Mouse (Mus musculus): ENCODE measurements at regions not wholly inside any gene's neighbourhood (a gene's known extent, or its start where the extent isn't known, plus 50 kb on each side); places are given as distances from the start of the nearest gene placed in this dataset.
A peak's percentile ranks its signal among the peaks of the same experiment; 100 is the strongest.

DNA sequence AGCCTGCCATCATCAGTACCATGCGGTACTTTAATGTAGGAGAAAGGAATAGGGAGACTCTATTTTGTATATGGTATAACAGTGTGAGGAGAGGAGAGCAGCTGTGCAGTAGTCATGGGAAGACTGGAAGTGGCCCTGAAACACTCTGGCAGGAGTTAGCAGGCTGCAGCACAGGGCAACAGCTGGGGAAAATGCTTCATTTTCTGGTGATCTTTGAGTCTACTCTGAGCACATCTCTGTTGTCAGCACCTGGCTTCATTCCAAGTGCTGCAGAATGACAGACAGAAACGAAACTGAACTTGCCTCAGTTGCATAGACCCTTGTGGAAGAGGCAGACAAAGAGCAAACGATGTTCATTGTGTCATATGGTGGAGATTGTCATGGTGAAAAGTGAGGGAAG is 847.7 kb downstream of the Diaph3 start:
- DNase-seq (ENCODE audit: low spot score) (no peak), ATAC-seq (replicated peaks; ENCODE audit: low FRiP score) (no peak)
- 83% methylated on average over 3 of the region's 3 CpGs for WGBS
- no peak overlapping the region for H3K4me3 ChIP-seq (ENCODE audit: low read depth, low read length)
- H3K4me2 ChIP-seq (ENCODE audit: low read depth, low read length, severe bottlenecking) = no peak overlapping the region
- H3K9ac ChIP-seq (ENCODE audit: low read length) = no peak overlapping the region
- no peaks in the 10 kb centered on the region for H3K27me3 ChIP-seq (ENCODE audit: control insufficient read depth, insufficient read depth, low read length)
- H3K9me3 ChIP-seq (ENCODE audit: control insufficient read depth, low read length) = no peaks in the 10 kb centered on the region
- no peaks in the 10 kb centered on the region for H3K36me3 ChIP-seq (ENCODE audit: control insufficient read depth, insufficient read depth, low read length)
- H3K27ac ChIP-seq (ENCODE audit: low read depth, low read length) = no peak overlapping the region
- no peaks in the 10 kb centered on the region for H3K4me1 ChIP-seq (replicated peaks; ENCODE audit: control insufficient read depth, insufficient read depth, low read length)

DNA sequence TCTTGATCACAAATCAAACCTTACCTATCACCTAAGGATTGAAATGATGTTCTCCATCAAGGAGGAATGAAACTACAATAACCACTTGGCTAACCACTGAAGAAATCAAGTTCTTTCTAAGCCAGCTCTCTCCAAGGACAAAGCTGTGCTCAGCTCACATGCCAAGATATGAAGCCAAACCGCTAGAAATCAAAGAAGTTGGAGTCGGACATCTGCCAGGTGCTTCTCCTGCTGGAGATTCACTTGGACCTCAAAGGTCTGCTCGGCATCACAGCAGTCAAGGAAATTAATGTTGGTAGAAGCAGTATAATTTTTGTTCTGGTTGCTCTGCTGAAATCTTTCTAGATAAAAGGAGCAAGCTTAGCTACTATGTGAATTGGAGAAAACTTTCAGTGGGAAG is 850.5 kb downstream of the Diaph3 start:
- no peak for ATAC-seq (replicated peaks; ENCODE audit: low FRiP score)
- no peak for DNase-seq (ENCODE audit: low spot score)
- no peak overlapping the region for H3K4me3 ChIP-seq (ENCODE audit: low read depth, low read length)
- 94% methylated on average over 3 of the region's 3 CpGs for WGBS
- no peaks in the 10 kb centered on the region for H3K36me3 ChIP-seq (ENCODE audit: control insufficient read depth, insufficient read depth, low read length)
- H3K9me3 ChIP-seq (ENCODE audit: control insufficient read depth, low read length) = no peaks in the 10 kb centered on the region
- no peak overlapping the region for H3K4me2 ChIP-seq (ENCODE audit: low read depth, low read length, severe bottlenecking)
- no peaks in the 10 kb centered on the region for H3K27me3 ChIP-seq (ENCODE audit: control insufficient read depth, insufficient read depth, low read length)
- H3K4me1 ChIP-seq (replicated peaks; ENCODE audit: control insufficient read depth, insufficient read depth, low read length) = no peaks in the 10 kb centered on the region
- no peak overlapping the region for H3K27ac ChIP-seq (ENCODE audit: low read depth, low read length)
- no peak overlapping the region for H3K9ac ChIP-seq (ENCODE audit: low read length)

DNA sequence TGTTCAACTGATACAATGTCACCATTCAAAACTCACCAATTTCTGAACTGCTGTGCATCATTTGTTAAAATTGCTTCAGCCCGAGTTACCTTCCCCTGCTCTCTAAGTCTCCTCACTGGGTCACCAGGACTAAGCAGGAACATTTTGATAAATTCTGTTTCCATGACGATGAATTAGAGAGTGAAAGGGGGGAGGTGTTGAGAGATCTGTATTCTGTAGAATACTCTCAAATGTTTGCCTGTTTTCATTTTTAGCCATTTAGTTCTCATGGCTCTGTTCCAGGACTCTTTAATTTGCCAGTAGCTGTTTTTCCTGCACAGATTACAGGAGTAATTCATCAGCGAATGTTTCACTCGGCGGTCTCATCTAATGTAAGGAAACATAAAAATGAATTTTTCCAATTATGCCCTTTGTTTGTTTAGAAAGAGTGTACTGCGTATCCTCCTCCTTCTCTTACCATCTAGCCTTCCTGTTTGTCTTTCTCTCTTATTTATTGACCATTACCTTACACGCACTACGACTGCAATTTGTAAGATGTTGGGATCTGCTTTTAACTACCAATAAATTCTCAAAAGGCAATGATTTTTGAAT is 879.3 kb downstream of the Diaph3 start:
- Histone ChIP-seq H3K36me3 (ENCODE audit: control insufficient read depth, insufficient read depth, low read length) (no peaks in the 10 kb centered on the region), H3K27me3 (ENCODE audit: control insufficient read depth, insufficient read depth, low read length) (no peaks in the 10 kb centered on the region), H3K27ac (ENCODE audit: low read depth, low read length) (no peak overlapping the region), H3K4me2 (ENCODE audit: low read depth, low read length, severe bottlenecking) (no peak overlapping the region), H3K4me3 (ENCODE audit: low read depth, low read length) (no peak overlapping the region), H3K4me1 (replicated peaks; ENCODE audit: control insufficient read depth, insufficient read depth, low read length) (peaks cover 3% of the 10 kb centered on the region), H3K9me3 (ENCODE audit: control insufficient read depth, low read length) (no peaks in the 10 kb centered on the region), H3K9ac (ENCODE audit: low read length) (no peak overlapping the region)
- 73% methylated on average over 8 of the region's 8 CpGs for WGBS
- ATAC-seq (replicated peaks; ENCODE audit: low FRiP score) (peak; percentile 64), DNase-seq (ENCODE audit: low spot score) (no peak)

DNA sequence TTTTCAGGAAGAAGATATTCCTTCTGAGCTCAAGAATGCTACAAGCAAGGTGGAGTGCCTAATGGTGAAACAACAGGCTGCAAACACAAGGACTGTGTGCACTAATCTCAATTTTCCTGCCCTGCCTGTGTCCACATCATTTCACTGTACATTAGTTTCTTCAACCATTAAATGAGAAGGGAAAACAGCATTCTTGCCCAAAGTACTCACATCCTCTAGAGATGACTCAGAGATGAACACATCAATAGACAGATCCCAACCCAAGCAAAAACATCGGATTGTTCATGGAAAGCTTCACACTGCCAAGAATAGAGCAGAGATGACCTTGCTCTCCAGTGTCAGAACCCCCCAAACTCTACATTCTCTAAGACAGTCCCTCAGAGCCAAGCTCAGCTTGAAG is 886.8 kb downstream of the Diaph3 start:
- 50% methylated on average over 1 of the region's 1 CpGs for WGBS

DNA sequence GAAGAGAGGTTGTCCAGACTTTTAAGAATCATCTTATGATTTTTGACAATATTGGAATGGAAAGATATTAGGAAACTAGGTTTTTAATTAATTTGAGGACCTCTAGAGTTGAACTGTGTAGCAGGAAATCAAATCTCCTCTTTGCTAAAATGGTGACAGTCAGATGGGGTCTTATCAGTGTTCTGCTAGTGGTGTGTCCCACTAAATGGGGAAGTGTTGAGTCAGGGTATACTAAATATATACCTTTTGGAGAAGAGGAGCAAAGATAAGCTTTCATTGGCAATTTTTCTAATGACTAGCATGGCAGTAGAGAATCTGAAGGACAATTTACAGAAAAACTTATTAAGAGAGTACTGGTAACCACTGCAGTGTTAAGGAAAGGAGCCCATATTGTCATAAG is 889.4 kb downstream of the Diaph3 start:
- no peak overlapping the region for H3K4me2 ChIP-seq (ENCODE audit: low read depth, low read length, severe bottlenecking)

More for the DNA sequence above, 886.8 kb downstream of the Diaph3 start:
- Histone ChIP-seq H3K4me3 (ENCODE audit: low read depth, low read length) (no peak overlapping the region), H3K9me3 (ENCODE audit: control insufficient read depth, low read length) (no peaks in the 10 kb centered on the region), H3K9ac (ENCODE audit: low read length) (no peak overlapping the region), H3K27ac (ENCODE audit: low read depth, low read length) (no peak overlapping the region), H3K4me1 (replicated peaks; ENCODE audit: control insufficient read depth, insufficient read depth, low read length) (no peaks in the 10 kb centered on the region), H3K27me3 (ENCODE audit: control insufficient read depth, insufficient read depth, low read length) (no peaks in the 10 kb centered on the region), H3K4me2 (ENCODE audit: low read depth, low read length, severe bottlenecking) (no peak overlapping the region), H3K36me3 (ENCODE audit: control insufficient read depth, insufficient read depth, low read length) (no peaks in the 10 kb centered on the region)
- ATAC-seq (replicated peaks; ENCODE audit: low FRiP score) = no peak
- DNase-seq (ENCODE audit: low spot score) = no peak

DNA sequence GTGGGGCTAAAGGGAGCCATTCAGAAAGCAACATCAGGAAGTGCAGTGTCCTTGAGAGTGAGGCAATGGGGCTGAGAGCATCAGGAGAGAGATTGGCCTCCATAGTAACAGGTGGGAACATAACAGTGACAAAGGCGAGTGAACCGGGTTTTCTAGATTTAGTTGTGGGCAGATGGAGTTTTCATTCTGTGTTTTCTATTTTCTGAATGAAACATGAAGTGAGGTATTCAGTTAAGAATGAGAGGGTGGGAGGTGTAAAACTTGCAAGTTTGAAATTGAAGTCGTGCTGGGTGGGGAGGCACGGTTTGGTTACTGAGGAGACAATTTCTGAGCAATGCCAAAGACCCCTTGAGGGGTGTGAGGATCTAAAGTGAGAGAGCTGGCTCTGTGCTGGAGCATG is 893.3 kb downstream of the Diaph3 start:
- no peak overlapping the region for H3K4me2 ChIP-seq (ENCODE audit: low read depth, low read length, severe bottlenecking)
- no peak for ATAC-seq (replicated peaks; ENCODE audit: low FRiP score)
- no peak overlapping the region for H3K27ac ChIP-seq (ENCODE audit: low read depth, low read length)
- no peaks in the 10 kb centered on the region for H3K4me1 ChIP-seq (replicated peaks; ENCODE audit: control insufficient read depth, insufficient read depth, low read length)
- H3K9ac ChIP-seq (ENCODE audit: low read length) = no peak overlapping the region
- H3K27me3 ChIP-seq (ENCODE audit: control insufficient read depth, insufficient read depth, low read length) = no peaks in the 10 kb centered on the region
- H3K9me3 ChIP-seq (ENCODE audit: control insufficient read depth, low read length) = no peaks in the 10 kb centered on the region
- no peak for DNase-seq (ENCODE audit: low spot score)
- WGBS = 92% methylated on average over 4 of the region's 4 CpGs
- no peak overlapping the region for H3K4me3 ChIP-seq (ENCODE audit: low read depth, low read length)
- H3K36me3 ChIP-seq (ENCODE audit: control insufficient read depth, insufficient read depth, low read length) = no peaks in the 10 kb centered on the region

More for the DNA sequence above, 889.4 kb downstream of the Diaph3 start:
- H3K27ac ChIP-seq (ENCODE audit: low read depth, low read length) = no peak overlapping the region
- DNase-seq (ENCODE audit: low spot score) = no peak
- no peak overlapping the region for H3K9ac ChIP-seq (ENCODE audit: low read length)
- H3K27me3 ChIP-seq (ENCODE audit: control insufficient read depth, insufficient read depth, low read length) = no peaks in the 10 kb centered on the region
- no peak for ATAC-seq (replicated peaks; ENCODE audit: low FRiP score)
- no peaks in the 10 kb centered on the region for H3K9me3 ChIP-seq (ENCODE audit: control insufficient read depth, low read length)
- H3K4me3 ChIP-seq (ENCODE audit: low read depth, low read length) = no peak overlapping the region
- H3K4me1 ChIP-seq (replicated peaks; ENCODE audit: control insufficient read depth, insufficient read depth, low read length) = no peaks in the 10 kb centered on the region
- no peaks in the 10 kb centered on the region for H3K36me3 ChIP-seq (ENCODE audit: control insufficient read depth, insufficient read depth, low read length)

DNA sequence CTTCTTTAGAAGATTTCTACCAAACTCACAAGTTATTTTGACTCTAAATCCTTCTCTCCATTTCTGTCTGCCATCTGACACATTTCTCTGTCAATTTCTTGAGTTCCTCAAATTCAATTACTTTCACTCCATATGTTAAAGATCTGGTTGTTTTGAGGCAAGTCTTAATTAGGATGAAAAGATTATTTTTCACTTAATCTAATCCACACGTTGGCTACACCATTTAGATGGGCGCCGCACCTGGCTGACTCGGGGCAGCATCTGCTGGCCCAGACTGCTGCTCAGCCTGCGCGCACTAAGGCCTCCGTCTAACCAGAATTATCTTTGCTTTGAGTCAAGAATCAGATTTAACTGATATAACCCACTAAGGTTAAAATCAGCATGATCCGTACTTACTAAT is 894.3 kb downstream of the Diaph3 start:
- Histone ChIP-seq H3K36me3 (ENCODE audit: control insufficient read depth, insufficient read depth, low read length) (no peaks in the 10 kb centered on the region), H3K4me1 (replicated peaks; ENCODE audit: control insufficient read depth, insufficient read depth, low read length) (no peaks in the 10 kb centered on the region), H3K27me3 (ENCODE audit: control insufficient read depth, insufficient read depth, low read length) (no peaks in the 10 kb centered on the region), H3K9ac (ENCODE audit: low read length) (no peak overlapping the region), H3K4me2 (ENCODE audit: low read depth, low read length, severe bottlenecking) (no peak overlapping the region), H3K9me3 (ENCODE audit: control insufficient read depth, low read length) (no peaks in the 10 kb centered on the region), H3K27ac (ENCODE audit: low read depth, low read length) (no peak overlapping the region), H3K4me3 (ENCODE audit: low read depth, low read length) (no peak overlapping the region)
- 92% methylated on average over 8 of the region's 8 CpGs for WGBS
- ATAC-seq (replicated peaks; ENCODE audit: low FRiP score) = no peak
- DNase-seq (ENCODE audit: low spot score) = no peak

DNA sequence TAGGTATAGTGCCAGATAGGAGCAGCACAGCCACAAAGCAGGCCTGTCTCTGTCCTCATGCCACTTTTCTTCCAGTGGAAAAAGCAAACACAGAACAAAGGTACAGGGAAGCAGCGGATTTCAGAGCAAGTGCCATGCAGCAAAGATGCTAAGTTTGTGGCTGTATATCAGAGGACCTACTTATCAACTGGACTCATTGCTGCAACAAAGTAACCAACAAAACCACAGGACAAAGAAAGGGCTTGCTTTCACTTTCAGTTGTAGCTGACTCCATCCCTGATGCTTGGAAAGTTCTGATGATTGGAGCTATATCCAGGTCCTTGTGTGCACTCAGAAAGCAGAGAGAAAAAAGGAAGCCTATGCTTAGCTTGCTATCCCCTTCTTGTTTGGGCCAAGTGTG is 897.4 kb downstream of the Diaph3 start:
- Histone ChIP-seq H3K4me2 (ENCODE audit: low read depth, low read length, severe bottlenecking) (no peak overlapping the region), H3K9me3 (ENCODE audit: control insufficient read depth, low read length) (no peaks in the 10 kb centered on the region), H3K36me3 (ENCODE audit: control insufficient read depth, insufficient read depth, low read length) (no peaks in the 10 kb centered on the region), H3K9ac (ENCODE audit: low read length) (no peak overlapping the region), H3K27ac (ENCODE audit: low read depth, low read length) (no peak overlapping the region), H3K4me3 (ENCODE audit: low read depth, low read length) (no peak overlapping the region), H3K4me1 (replicated peaks; ENCODE audit: control insufficient read depth, insufficient read depth, low read length) (no peaks in the 10 kb centered on the region), H3K27me3 (ENCODE audit: control insufficient read depth, insufficient read depth, low read length) (no peaks in the 10 kb centered on the region)
- WGBS = 85% methylated on average over 1 of the region's 1 CpGs
- DNase-seq (ENCODE audit: low spot score) (no peak), ATAC-seq (replicated peaks; ENCODE audit: low FRiP score) (no peak)

DNA sequence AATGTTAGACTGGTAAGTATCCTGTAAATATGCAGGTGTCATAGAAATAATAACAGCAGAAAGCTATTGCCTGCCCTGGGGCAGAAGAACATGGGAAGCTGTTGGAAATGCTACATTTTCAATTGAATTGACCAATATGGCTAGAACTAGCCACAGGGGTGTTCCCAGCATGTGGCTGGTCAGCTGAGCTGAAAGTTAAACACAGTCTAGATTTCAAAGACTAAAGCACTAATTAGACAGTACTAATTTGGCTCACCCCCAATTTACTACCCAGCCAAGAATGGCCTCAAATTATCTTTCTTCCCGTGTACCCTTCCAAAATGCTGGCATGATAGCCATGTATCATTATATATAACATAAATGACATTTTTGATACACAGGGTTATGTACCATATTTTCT is 898.2 kb downstream of the Diaph3 start:
- Histone ChIP-seq H3K9me3 (ENCODE audit: control insufficient read depth, low read length) (no peaks in the 10 kb centered on the region), H3K4me3 (ENCODE audit: low read depth, low read length) (no peak overlapping the region), H3K27me3 (ENCODE audit: control insufficient read depth, insufficient read depth, low read length) (no peaks in the 10 kb centered on the region), H3K4me2 (ENCODE audit: low read depth, low read length, severe bottlenecking) (no peak overlapping the region), H3K27ac (ENCODE audit: low read depth, low read length) (no peak overlapping the region), H3K36me3 (ENCODE audit: control insufficient read depth, insufficient read depth, low read length) (no peaks in the 10 kb centered on the region), H3K9ac (ENCODE audit: low read length) (no peak overlapping the region), H3K4me1 (replicated peaks; ENCODE audit: control insufficient read depth, insufficient read depth, low read length) (no peaks in the 10 kb centered on the region)
- 72% methylated on average over 1 of the region's 1 CpGs for WGBS
- no peak for ATAC-seq (replicated peaks; ENCODE audit: low FRiP score)
- no peak for DNase-seq (ENCODE audit: low spot score)
